Mouse (Mus musculus): ENCODE data around the gene Zfp157. TPM values are rescaled to one million over a fixed set of nuclear protein-coding genes. Genes with fewer than 3 reads are reported as not detected.
A peak's percentile ranks its signal among the peaks of the same experiment; 100 is the strongest.
"Not testable (repeated sequence)": the region's sequence is repeated elsewhere in the genome, so short reads cannot be mapped to it uniquely, and the experiment has no call there.

The Zfp157 gene
- polyA plus RNA-seq (2017; shearing (Covaris generic)): 10 to 100 TPM; 17.6 to 23.7 (median 23.5) TPM

DNA sequence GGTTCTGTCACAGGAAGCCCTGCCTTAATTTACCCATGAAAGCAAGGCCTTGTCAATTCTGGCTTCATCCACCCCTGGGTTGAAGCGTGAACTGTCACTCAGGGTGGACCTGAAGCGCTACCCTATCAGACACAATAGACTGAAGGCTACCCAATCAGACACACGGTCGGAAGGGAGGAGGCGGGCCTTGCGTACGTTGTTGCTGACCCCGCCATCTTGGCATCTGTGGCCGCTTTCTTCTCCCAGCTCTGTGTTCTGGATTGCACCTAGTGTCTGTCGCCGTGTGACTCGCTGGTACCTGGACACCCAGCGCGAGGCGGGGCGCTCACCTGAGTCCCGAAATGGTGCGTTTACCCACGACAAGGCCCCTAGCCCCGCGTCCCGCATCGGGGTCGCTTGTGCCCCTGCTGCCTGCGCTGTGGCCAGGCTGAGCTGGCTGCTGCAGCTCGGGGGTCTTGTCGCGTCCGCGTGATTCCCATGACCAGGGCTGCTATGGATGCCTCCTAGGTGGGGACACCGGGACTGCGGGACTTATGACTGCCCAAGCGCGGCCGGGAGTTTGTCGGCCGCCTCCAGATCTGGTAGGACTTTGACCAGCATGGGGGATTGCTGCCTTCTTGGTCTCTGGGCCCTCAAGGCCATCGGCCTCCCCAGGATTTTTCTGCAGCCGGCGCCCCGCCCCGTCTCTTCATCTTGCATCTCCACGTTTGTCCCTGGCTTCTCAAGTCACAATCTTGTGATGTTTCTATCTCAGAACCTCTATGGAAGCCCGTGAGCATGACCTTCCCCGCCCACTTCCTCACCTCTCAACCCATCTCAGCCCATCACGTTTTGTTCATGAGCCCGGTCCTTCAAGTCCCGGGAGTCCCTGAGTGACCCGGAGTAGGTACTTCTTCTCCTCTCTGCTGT lies at the start of gene Zfp157:
Gene Zfp157, plus strand, starts transcription at position 183 of the 909 bp plus-strand sequence.
- peak; percentile 100 for ATAC-seq

DNA sequence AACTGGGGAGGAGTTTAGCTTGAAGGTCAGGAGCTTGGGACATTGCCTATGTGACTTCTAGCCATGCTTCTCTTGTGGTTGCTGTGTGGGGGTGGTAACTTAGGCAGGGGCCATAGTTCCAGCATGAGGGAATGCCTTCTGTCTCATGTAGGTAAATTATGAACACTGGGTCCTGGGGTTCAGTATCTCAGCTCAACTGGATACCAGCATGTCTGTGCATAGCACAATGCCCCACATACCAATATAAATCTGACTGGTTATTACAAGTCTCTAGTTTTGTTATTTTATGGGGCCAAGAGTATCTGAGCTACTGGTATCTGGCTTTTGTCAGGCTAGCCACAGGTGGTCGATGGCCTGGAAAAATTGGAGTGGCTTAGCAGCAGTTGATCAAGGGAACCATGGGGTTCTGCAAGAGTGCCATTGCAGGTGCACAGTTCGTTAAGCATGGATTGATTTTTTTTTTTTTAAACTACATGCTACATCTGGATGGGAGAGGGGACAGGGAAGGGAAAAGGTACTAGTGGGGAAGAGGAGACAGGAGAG lies 43.4 kb upstream of the Zfp157 start:
- no peak for ATAC-seq

DNA sequence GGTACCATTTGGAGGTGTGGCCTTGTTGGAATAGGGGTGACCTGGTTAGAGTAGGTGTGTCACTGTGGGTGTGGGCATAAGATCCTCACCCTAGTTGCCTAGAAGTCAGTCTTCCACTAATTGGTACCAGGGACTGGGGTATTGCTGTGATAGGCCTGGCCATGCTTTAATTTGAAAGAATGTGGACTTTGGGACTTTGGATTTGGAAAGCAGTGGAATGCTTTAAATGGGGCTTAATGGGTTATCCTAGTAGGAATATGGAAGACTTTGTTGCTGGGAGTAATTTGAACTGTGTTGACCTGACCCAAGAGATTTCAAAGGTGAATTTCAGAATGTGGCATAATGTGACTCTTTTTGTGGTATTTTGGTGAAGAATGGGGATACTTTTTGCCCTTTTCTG lies 40.8 kb upstream of the Zfp157 start:
- not testable (repeated sequence) for ATAC-seq

- no peak for ATAC-seq
Measured at GRCm38 (mm10) chr5:138458371-138458770, 17.1 kb downstream of the Zfp157 start.

GRCm38 (mm10) chr5:138459107-138459506 lies 17.8 kb downstream of the Zfp157 start:
- no peak for ATAC-seq

GRCm38 (mm10) chr5:138473601-138474000 lies 32.3 kb downstream of the Zfp157 start:
- no peak for ATAC-seq

DNA sequence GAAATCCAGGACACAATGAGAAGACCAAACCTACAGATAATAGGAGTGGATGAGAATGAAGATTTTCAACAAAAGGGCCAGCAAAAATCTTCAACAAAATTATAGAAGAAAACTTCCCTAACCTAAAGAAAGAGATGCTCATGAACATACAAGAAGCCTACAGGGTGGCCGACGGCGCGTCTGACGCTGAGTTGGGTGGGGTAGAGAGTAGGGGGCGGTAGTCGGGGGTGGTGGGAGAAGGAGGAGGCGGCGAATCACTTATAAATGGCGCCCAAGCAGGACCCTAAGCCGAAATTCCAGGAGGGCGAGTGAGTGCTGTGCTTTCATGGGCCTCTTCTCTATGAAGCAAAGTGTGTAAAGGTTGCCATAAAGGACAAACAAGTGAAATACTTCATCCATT lies 63.3 kb downstream of the Zfp157 start:
- ATAC-seq: not testable (repeated sequence)

Other genes with a start within 250 kb of the Zfp157 start
- under 1 TPM in 1 of 3 experiments, not detected in 2; 0.55 TPM for gene Mblac1, start 247.2 kb upstream of the Zfp157 start, polyA plus RNA-seq (2017; shearing (Covaris generic))
- gene Nxpe5, start 215.6 kb upstream of the Zfp157 start, polyA plus RNA-seq (2017; shearing (Covaris generic)): under 1 TPM in 1 of 3 experiments, not detected in 2; 0.31 TPM
- 100 to 1,000 TPM; 113 to 131 (median 127) TPM for gene Lamtor4, start 186.0 kb upstream of the Zfp157 start, polyA plus RNA-seq (2017; shearing (Covaris generic))
- 1 to 10 TPM; 4.1 to 7.4 (median 5.8) TPM for gene BC037034, start 177.4 kb upstream of the Zfp157 start, polyA plus RNA-seq (2017; shearing (Covaris generic))
- under 1 TPM in 2 of 3 experiments, not detected in 1; 0.55 to 0.61 TPM for gene Gal3st4, start 168.6 kb upstream of the Zfp157 start, polyA plus RNA-seq (2017; shearing (Covaris generic))
- gene Gm43720, start 161.5 kb upstream of the Zfp157 start, polyA plus RNA-seq (2017; shearing (Covaris generic)): under 1 TPM in 1 of 3 experiments, not detected in 2; 0.16 TPM
- under 1 TPM in 2 of 3 experiments, not detected in 1; 0.14 to 0.35 TPM for gene Gpc2, start 161.5 kb upstream of the Zfp157 start, polyA plus RNA-seq (2017; shearing (Covaris generic))
- not detected for gene Stag3, start 161.2 kb upstream of the Zfp157 start, polyA plus RNA-seq (2017; shearing (Covaris generic))
- 10 to 100 TPM; 10.6 to 25.4 (median 13.9) TPM for gene Pvrig, start 99.5 kb upstream of the Zfp157 start, polyA plus RNA-seq (2017; shearing (Covaris generic))
- gene 1700123K08Rik, start 123.2 kb downstream of the Zfp157 start, polyA plus RNA-seq (2017; shearing (Covaris generic)): not detected
- 10 to 100 TPM; 47.2 to 51.3 (median 50.6) TPM for gene Zfp68, start 178.3 kb downstream of the Zfp157 start, polyA plus RNA-seq (2017; shearing (Covaris generic))
- 10 to 100 TPM in 1 of 3 experiments, 1 to 10 TPM in 2; 6.2 to 11.7 (median 8.7) TPM for gene A430033K04Rik, start 181.4 kb downstream of the Zfp157 start, polyA plus RNA-seq (2017; shearing (Covaris generic))

Measured in inflammation-experienced regulatory T-cells, adult 6 months (primary cell).